Mouse (Mus musculus) effector memory CD4-positive, alpha-beta T cell, adult 5 months (primary cell): Measurements from ENCODE around the gene Hrasls5. TPM values are rescaled to one million over a fixed set of nuclear protein-coding genes. Genes with fewer than 3 reads are reported as not detected.

ENCODE experiments used
- polyA plus RNA-seq: library from polyadenylated mRNA; unstranded; fragments of 100-300 nt; shearing (Covaris generic); gene quantifications from one replicate; pipeline ENCODE4 v1.2.1, GENCODE M21; 2017

Hrasls5 gene
- not detected for polyA plus RNA-seq

GRCm38 (mm10) chr19:7611942-7612757, at the start of gene Hrasls5:
Hrasls5 (plus strand) TSS chr19:7612541.

GRCm38 (mm10) chr19:7606801-7607689, 5.3 kb upstream of the Hrasls5 start, which contains the start of gene Lgals12:
Lgals12 (minus strand) TSS chr19:7607193.

Other genes with a start within 250 kb of the Hrasls5 start
- gene Spindoc, start 229.5 kb upstream of the Hrasls5 start, polyA plus RNA-seq, result 21.6 TPM
- gene 2700081O15Rik, start 194.9 kb upstream of the Hrasls5 start, polyA plus RNA-seq, result not detected
- gene Rtn3, start 129.3 kb upstream of the Hrasls5 start, polyA plus RNA-seq, result 65.5 TPM
- 20.3 TPM for gene Atl3, start 118.5 kb upstream of the Hrasls5 start, polyA plus RNA-seq
- gene Pla2g16, start 55.1 kb upstream of the Hrasls5 start, polyA plus RNA-seq, result 49.8 TPM
- gene Lgals12, start 5.3 kb upstream of the Hrasls5 start, polyA plus RNA-seq, result not detected
- not detected for gene Slc22a19, start 98.8 kb downstream of the Hrasls5 start, polyA plus RNA-seq
- gene Slc22a26, start 190.1 kb downstream of the Hrasls5 start, polyA plus RNA-seq, result not detected